Mouse (Mus musculus) liver, embryonic 14.5 days (tissue): ENCODE results near the gene Mindy4.

Source experiments
- CTCF ChIP-seq: IDR thresholded peaks from 2 replicates; pipeline ENCODE4 v1.5.1; 2016; ENCODE audit warnings: antibody characterized with exemption, low read depth, control low read depth
- EP300 ChIP-seq: IDR thresholded peaks from 2 replicates; pipeline ENCODE4 v1.6.1; 2016; ENCODE audit warnings: antibody characterized with exemption, low read depth

GRCm38 (mm10) chr6:55362663-55363062 is 159.5 kb downstream of the Mindy4 start:
- no peak for TF ChIP-seq CTCF
- no peak for TF ChIP-seq EP300
